Mouse (Mus musculus) midbrain, embryonic 15.5 days (tissue): ENCODE measurements around the gene Sema3b. TPM values are rescaled to one million over a fixed set of nuclear protein-coding genes. Genes with fewer than 3 reads are reported as not detected.

Experiments used
- ATAC-seq: fragments of 200-750 bp; cut with Nextera tagmentation; replicated peaks from 2 replicates; pipeline ENCODE4 v1.8.0; 2017; ENCODE audit warnings: moderate TSS enrichment
- H3K27ac ChIP-seq: fragments of 300-500 bp; sonication (generic); 2 replicates; pipeline ENCODE4 v1.5.1; 2015; ENCODE audit warnings: mild to moderate bottlenecking, inconsistent platforms
- H3K27me3 ChIP-seq: fragments of 300-500 bp; sonication (generic); replicated peaks from 2 replicates; pipeline ENCODE4 v1.6.1; 2015; ENCODE audit warnings: inconsistent platforms
- H3K36me3 ChIP-seq: fragments of 300-500 bp; sonication (generic); replicated peaks from 2 replicates; pipeline ENCODE4 v1.6.1; 2015; ENCODE audit warnings: inconsistent platforms
- H3K4me1 ChIP-seq: fragments of 300-500 bp; sonication (generic); 2 replicates; pipeline ENCODE4 v1.6.1; 2015; ENCODE audit warnings: inconsistent platforms
- H3K4me2 ChIP-seq: fragments of 300-500 bp; sonication (generic); 2 replicates; pipeline ENCODE4 v1.6.1; 2015; ENCODE audit warnings: inconsistent platforms, mild to moderate bottlenecking, moderate library complexity
- H3K4me3 ChIP-seq: fragments of 300-500 bp; sonication (generic); 2 replicates; pipeline ENCODE4 v1.5.1; 2015; ENCODE audit warnings: mild to moderate bottlenecking, inconsistent platforms
- H3K9ac ChIP-seq: fragments of 300-500 bp; sonication (generic); 2 replicates; pipeline ENCODE4 v1.6.1; 2015; ENCODE audit warnings: mild to moderate bottlenecking, inconsistent platforms
- H3K9me3 ChIP-seq: fragments of 300-500 bp; sonication (generic); 2 replicates; pipeline ENCODE4 v1.6.1; 2016; ENCODE audit warnings: inconsistent platforms
- whole genome bisulfite sequencing: fragments of 180-500 bp; shearing (Covaris S2); methylation state at CpG from one replicate; pipeline ENCODE4 v1.1.7; 2015; ENCODE audit warnings: mixed read lengths; 5-methylcytosine and 5-hydroxymethylcytosine counted together
- polyA plus RNA-seq: library from polyadenylated mRNA; unstranded; fragments of >200 nt; fragmentation: Nextera tagmentation; extraction: Ambion mirVana; gene quantifications from 2 replicates; pipeline ENCODE4 v1.2.1, GENCODE M21; 2015

Gene Sema3b
- polyA plus RNA-seq, 1 experiment from 2014 or later = 4.3 TPM

GRCm38 (mm10) chr9:107606591-107606990 lies 2.4 kb downstream of the Sema3b start:
- Histone ChIP-seq H3K27me3 (no peaks in the 10 kb centered on the region), H3K27ac (no peak overlapping the region), H3K4me2 (no peak overlapping the region), H3K9ac (no peak overlapping the region), H3K4me1 (peaks cover 16% of the 10 kb centered on the region), H3K9me3 (no peaks in the 10 kb centered on the region), H3K36me3 (no peaks in the 10 kb centered on the region), H3K4me3 (no peak overlapping the region)
- 24% methylated on average over 9 of the region's 9 CpGs for WGBS
- ATAC-seq = no peak

DNA sequence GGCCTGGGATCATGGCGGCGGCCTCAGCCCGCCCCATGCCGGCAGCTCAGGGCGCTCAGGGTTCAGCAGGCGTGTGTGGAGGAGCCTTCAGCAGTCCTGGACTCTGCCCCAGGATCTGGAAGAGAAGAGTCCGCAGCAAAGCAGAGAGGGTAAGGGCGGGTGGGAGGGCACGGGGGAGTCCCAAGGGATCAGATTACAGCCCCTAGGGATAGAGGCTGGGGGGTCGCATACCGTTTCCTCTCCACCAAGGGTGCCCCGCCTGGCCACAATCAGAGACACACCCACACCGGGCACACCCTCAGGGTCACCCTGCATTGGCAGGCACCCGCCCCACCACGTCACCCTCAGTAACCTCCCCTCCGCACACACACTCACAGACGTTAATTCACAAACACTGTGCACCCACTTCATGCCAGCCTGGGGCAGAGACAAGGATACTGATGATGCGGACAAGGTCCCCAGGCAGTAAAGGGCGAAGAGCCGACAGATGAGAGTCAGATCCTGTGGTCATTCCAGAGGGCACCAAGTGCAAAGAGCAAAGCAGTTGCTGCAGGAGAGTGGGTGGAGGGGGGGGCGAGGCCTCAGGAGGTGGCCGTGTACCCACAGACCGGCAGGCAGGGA lies 3.9 kb downstream of the Sema3b start:
- H3K27me3 ChIP-seq = no peaks in the 10 kb centered on the region
- no peaks in the 10 kb centered on the region for H3K9me3 ChIP-seq
- H3K27ac ChIP-seq = no peak overlapping the region
- no peak overlapping the region for H3K4me2 ChIP-seq
- no peak overlapping the region for H3K4me3 ChIP-seq
- WGBS = 45% methylated on average over 23 of the region's 23 CpGs
- H3K9ac ChIP-seq = no peak overlapping the region
- no peak for ATAC-seq
- peaks cover 14% of the 10 kb centered on the region for H3K4me1 ChIP-seq
- H3K36me3 ChIP-seq = no peaks in the 10 kb centered on the region

- Histone ChIP-seq H3K27ac (no peak overlapping the region), H3K27me3 (no peaks in the 10 kb centered on the region), H3K4me2 (no peak overlapping the region), H3K36me3 (no peaks in the 10 kb centered on the region), H3K4me3 (no peak overlapping the region), H3K9ac (no peak overlapping the region), H3K4me1 (peaks cover 14% of the 10 kb centered on the region), H3K9me3 (no peaks in the 10 kb centered on the region)
- 81% methylated on average over 6 of the region's 6 CpGs for WGBS
- ATAC-seq = no peak
Observed at GRCm38 (mm10) chr9:107603251-107603650, 5.8 kb downstream of the Sema3b start.

GRCm38 (mm10) chr9:107602068-107602648 lies 6.9 kb downstream of the Sema3b start:
- peak; percentile 59 for ATAC-seq
- Histone ChIP-seq H3K4me2 (no peak overlapping the region), H3K9me3 (no peaks in the 10 kb centered on the region), H3K9ac (no peak overlapping the region), H3K27ac (peak overlapping the region; percentile 63), H3K27me3 (no peaks in the 10 kb centered on the region), H3K4me1 (peaks cover 14% of the 10 kb centered on the region), H3K36me3 (no peaks in the 10 kb centered on the region), H3K4me3 (no peak overlapping the region)
- 12% methylated on average over 10 of the region's 10 CpGs for WGBS

DNA sequence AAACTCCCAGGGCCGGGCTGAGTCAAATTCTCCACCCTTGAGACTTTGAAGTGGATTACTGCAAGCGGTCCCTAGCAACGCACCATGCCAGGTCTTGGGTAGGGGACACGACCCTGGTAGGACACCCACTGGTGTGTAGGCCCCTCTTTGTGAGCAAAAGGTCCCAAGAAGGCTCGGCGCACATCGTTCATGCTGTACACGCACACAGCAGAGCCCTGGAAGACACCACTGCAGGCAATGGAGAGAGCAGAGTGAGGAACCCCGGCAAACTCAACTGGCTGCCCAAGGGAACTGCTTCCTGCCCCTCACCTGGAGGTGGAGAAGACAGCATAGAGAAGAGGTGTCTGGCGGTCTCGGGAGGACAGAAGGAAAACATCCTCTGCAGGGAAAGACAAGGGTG lies 7.8 kb downstream of the Sema3b start:
- no peak overlapping the region for H3K4me3 ChIP-seq
- no peak overlapping the region for H3K4me2 ChIP-seq
- no peaks in the 10 kb centered on the region for H3K27me3 ChIP-seq
- ATAC-seq = no peak
- H3K4me1 ChIP-seq = peaks cover 14% of the 10 kb centered on the region
- no peaks in the 10 kb centered on the region for H3K9me3 ChIP-seq
- WGBS = 86% methylated on average over 11 of the region's 11 CpGs
- H3K27ac ChIP-seq = no peak overlapping the region
- no peaks in the 10 kb centered on the region for H3K36me3 ChIP-seq
- H3K9ac ChIP-seq = no peak overlapping the region

GRCm38 (mm10) chr9:107600745-107601144 lies 8.3 kb downstream of the Sema3b start:
- H3K36me3 ChIP-seq = no peaks in the 10 kb centered on the region
- no peak for ATAC-seq
- 79% methylated on average over 12 of the region's 12 CpGs for WGBS
- no peak overlapping the region for H3K4me3 ChIP-seq
- H3K4me2 ChIP-seq = no peak overlapping the region
- H3K4me1 ChIP-seq = peaks cover 14% of the 10 kb centered on the region
- H3K9me3 ChIP-seq = no peaks in the 10 kb centered on the region
- H3K9ac ChIP-seq = no peak overlapping the region
- no peak overlapping the region for H3K27ac ChIP-seq
- no peaks in the 10 kb centered on the region for H3K27me3 ChIP-seq

DNA sequence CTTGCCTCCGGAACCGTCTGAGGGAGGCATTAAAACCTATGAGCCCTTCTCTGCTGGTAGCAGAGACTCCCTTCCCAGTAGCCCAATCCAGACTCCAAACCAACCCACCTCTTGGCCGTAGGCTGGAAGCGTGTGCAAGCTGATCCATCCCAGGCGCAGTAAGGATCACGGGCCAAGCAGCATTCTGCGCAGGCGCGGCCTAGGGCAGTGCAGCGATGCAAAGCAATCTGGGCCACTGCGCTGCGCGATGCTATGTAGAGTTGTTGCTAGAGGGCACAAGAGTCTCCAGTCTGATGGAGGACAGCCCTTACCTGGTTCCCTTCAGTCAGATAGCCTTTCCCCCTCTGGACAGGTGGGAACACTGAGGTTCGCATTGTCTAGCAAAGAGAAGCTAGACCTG lies 9.2 kb downstream of the Sema3b start:
- H3K9me3 ChIP-seq = no peaks in the 10 kb centered on the region
- H3K36me3 ChIP-seq = no peaks in the 10 kb centered on the region
- H3K4me1 ChIP-seq = peaks cover 12% of the 10 kb centered on the region
- H3K27ac ChIP-seq = no peak overlapping the region
- no peak overlapping the region for H3K4me2 ChIP-seq
- H3K27me3 ChIP-seq = no peaks in the 10 kb centered on the region
- no peak for ATAC-seq
- H3K9ac ChIP-seq = no peak overlapping the region
- 83% methylated on average over 14 of the region's 14 CpGs for WGBS
- no peak overlapping the region for H3K4me3 ChIP-seq

DNA sequence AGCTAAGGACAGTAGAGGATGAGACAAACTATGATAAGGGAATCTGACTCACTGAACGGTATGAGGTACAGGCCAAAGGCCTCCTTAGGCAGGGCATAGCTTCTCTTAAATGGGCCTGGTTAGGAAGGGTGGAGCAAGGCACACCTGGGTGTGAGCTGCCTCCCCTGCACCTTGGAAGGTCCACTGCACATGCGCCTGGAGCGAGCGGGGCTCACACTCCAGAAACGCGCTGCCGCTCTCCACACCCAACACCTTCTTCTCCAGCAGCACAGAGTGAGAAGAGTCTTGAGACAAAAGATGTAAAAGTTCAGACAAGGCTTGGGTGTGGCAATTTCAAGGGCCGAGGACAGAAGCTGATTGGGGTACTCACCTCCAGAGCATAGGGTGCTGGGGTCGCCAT lies 9.6 kb downstream of the Sema3b start:
- Histone ChIP-seq H3K9me3 (no peaks in the 10 kb centered on the region), H3K36me3 (no peaks in the 10 kb centered on the region), H3K4me3 (no peak overlapping the region), H3K9ac (no peak overlapping the region), H3K27ac (no peak overlapping the region), H3K4me2 (no peak overlapping the region), H3K4me1 (peaks cover 8% of the 10 kb centered on the region; the same call in 1 of the 2 replicates), H3K27me3 (no peaks in the 10 kb centered on the region)
- WGBS = 89% methylated on average over 9 of the region's 9 CpGs
- no peak for ATAC-seq

DNA sequence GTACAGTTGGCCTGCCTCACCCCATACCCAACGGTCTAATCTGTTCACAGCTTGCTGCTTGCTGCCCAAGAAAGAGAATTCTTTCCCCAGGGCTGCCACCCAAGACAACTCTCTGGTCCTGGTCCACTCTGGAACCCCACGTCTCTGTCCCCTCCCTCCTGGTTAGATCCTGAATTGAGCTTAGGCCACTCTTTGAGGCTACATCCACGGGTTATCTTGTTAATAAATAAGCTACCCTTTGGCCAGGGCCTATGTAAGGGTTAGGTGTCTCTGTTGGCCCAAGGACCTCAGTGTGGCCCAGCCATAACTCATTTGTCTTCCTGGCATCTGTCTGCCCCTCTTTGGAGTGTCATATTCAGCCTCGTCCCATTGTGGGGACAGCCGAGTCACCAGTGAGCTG lies 10.6 kb downstream of the Sema3b start:
- ATAC-seq = no peak
- Histone ChIP-seq H3K9me3 (no peaks in the 10 kb centered on the region), H3K36me3 (0 out of 2 replicates have a peak, but pooled peaks cover 4% of the 10 kb centered on the region), H3K9ac (no peak overlapping the region), H3K4me3 (no peak overlapping the region), H3K27ac (no peak overlapping the region), H3K4me1 (peaks cover 8% of the 10 kb centered on the region; the same call in 1 of the 2 replicates), H3K27me3 (no peaks in the 10 kb centered on the region), H3K4me2 (no peak overlapping the region)
- WGBS = 89% methylated on average over 5 of the region's 5 CpGs

GRCm38 (mm10) chr9:107596619-107597569 lies 12.1 kb downstream of the Sema3b start:
- WGBS = 91% methylated on average over 11 of the region's 11 CpGs
- 0 out of 2 replicates have a peak, but pooled peaks cover 5% of the 10 kb centered on the region for H3K36me3 ChIP-seq
- no peaks in the 10 kb centered on the region for H3K27me3 ChIP-seq
- H3K4me3 ChIP-seq = no peak overlapping the region
- no peaks in the 10 kb centered on the region for H3K9me3 ChIP-seq
- H3K9ac ChIP-seq = no peak overlapping the region
- ATAC-seq = no peak
- H3K4me2 ChIP-seq = no peak overlapping the region
- H3K4me1 ChIP-seq = peaks cover 2% of the 10 kb centered on the region; the same call in 1 of the 2 replicates
- no peak overlapping the region for H3K27ac ChIP-seq

DNA sequence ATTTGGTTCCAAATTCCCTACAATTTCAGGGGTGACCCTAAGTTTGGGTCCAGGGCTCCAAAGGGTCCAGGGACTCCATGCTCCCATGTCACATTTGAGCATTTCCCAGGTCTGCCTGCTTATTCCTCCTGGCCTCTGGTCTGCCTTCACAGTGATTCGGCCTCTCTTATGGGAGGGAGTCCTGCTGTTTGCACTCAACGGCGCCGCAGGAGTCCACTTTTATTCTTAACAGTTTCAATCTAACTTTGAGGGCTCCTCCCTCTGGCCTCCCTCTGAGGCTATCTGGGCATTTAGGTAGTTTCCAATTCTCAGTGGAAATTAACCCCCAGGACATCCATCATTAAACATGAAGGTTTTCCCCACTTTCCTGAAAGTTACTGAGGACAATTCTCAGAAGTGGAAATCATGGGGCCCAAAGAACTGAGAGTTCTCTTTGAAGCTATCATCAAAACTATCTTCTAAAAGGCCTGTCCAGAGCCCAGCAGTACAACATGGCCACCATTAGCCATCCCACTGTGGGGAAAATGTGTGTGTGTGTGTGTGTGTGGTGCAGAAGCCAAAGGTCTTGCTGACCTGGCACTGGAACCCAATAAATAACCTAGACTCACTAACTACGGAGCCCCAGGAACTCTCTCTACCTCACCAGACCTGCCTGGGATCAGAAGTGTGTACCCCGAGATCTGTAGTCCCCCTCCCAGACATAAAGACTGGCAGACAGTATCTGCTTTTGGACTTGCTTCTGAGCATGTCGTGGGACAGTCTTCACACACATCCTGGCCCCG lies 14.6 kb downstream of the Sema3b start:
- Histone ChIP-seq H3K27me3 (no peaks in the 10 kb centered on the region), H3K27ac (no peak overlapping the region), H3K9ac (no peak overlapping the region), H3K4me3 (no peak overlapping the region), H3K4me2 (no peak overlapping the region), H3K9me3 (no peaks in the 10 kb centered on the region), H3K4me1 (no peaks in the 10 kb centered on the region), H3K36me3 (peaks cover 11% of the 10 kb centered on the region; the same call in 1 of the 2 replicates)
- no peak for ATAC-seq
- WGBS = 71% methylated on average over 8 of the region's 8 CpGs
